Mouse (Mus musculus) mesoderm, embryonic 11.5 days (tissue): Measurements from ENCODE around the gene Btk.
A peak's percentile ranks its signal among the peaks of the same experiment; 100 is the strongest.

Source experiments
- DNase-seq: peaks from one replicate; pipeline ENCODE4 v3.0.0-alpha.2; 2012; ENCODE audit warnings: low read depth, low spot score

The Btk gene

DNA sequence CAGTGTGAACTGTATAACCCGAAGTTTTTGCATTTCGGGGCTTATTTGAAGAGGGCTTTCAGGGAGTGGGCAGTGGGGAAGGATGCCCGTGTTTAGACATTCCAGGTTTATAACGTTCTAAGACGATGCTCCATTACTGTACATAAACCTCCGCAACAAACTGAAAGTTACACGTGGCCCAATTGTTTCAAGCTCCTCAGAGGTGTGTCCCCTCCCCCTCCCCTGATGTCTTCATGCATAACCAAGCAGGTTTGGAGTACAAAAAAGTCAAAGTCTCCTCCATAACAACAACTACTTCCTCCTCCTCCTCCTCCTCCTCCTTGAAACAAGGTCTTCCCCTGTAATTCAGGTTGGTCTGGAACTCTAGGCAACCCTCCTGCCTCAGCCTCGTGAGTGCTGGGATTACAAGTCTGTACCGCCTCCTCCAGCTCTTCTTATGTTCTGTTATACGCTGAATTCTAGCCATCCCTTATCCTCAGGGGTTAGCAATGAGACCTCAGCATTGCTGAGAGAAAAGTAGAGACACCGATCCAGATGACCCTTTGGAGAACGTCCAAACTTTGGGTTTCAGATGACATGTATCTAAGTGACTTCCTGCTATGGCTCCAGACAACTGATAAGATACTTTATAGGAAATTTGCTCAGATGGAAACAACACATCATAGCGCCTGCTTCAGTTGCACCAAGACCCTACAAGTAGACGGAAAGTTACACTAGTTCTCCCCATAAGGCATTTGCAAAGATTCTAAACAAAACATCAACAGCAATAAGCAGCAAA lies 2.7 kb downstream of the Btk start:
- DNase-seq, result no peak

DNA sequence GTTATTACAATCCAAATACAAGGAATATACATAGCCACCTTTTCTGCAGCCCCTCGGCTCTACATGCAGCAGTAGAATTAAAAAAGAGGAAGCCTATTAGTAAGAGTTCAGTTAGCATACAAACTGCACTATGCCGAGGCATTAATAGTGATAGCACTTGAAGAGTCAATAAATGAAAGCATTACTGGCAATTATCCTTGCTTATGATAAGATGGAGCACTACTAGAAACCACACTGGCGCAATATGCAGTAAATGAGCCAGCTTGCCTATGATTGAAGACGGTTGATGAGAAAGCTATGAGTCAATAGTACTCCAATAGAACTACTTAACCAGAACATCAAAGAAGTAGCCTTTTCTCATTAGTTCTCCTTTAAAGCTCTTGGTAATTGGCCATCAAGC lies 5.5 kb downstream of the Btk start:
- no peak for DNase-seq

DNA sequence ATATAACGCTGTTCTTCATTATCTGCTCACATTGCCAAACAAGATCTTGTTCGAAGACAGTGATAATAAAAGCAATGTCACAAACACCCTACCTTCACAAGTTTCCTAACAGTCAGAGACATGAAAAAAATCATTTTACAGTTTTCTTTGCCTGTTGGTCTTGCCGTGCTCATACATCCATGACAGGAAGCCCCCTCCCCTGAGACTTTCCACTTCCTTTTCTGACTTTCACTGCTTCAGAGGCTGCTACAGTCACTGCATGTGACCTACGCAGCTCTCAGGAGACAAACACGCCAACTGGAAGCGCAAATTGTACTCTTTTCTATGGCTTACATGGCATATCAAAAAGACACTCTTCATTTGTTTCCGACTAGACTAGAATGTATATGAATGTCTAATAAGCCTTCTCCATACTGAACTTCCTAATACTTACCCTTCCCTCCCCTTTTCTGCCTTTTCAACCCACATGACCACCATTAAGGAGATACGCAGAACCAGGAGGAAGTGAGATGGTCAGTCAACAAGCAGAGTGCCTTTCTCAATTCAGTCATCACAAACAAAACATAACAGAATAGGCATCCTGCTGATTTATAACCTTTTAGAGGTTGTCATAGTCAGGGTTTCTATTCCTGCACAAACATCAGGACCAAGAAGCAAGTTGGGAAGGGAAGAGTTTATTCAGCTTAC lies 16.7 kb downstream of the Btk start:
- DNase-seq, result no peak

DNA sequence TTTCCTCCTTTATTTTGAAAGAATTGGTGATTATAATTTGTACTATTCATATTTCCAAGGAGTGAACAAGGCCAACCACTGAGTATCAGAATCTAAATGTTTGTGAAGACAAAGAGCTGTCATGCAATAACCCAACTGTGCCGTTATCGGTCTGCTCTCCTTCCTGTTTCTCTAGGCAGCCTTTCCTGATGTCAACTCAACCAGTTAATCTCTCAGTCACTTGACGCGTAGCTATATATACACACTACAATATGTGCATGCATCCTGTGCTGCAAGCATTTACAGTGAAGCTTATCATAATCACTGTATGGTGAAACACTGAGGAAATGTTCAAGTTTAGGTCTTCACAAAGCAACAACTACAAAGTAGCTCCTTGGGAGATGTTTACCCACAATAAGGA lies 19.0 kb downstream of the Btk start:
- no peak for DNase-seq

DNA sequence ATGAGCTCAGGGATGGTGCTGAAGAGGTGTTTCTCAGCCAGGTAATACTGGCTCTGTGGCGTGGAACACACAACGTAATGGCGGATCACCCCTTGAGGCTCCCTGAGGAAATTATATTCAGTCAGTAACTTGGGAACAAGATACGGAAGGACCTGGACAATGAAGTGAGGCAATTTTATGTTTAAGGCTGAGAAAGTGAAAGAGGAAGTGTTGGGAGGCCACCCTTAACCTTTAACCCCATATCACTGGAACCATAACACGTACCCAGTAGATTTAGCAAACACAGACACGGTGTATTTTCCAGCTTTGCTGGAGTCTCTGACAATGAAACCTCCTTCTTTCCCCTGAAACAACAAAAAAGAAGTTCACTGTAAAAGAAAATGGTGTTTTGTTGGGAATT lies 28.9 kb downstream of the Btk start:
- DNase-seq, result no peak

DNA sequence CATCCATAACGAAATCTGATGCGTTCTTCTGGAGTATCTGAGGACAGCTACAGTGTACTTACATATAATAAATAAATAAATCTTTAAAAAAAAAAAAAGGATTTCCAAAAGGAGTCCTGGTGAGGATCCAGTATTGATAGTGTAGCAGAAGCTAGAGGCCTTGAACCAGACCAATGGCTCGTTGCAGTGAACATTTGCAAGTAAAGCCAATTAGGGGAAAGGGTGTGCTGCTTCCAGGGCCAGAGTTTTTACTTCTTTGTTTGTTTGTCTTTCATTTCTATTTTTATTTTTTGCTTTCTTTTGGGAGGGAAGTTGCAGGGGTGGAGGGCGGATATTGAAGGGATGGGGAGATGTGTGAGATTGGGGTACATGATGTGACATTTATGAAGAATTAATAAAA lies 30.0 kb downstream of the Btk start:
- DNase-seq, result no peak

DNA sequence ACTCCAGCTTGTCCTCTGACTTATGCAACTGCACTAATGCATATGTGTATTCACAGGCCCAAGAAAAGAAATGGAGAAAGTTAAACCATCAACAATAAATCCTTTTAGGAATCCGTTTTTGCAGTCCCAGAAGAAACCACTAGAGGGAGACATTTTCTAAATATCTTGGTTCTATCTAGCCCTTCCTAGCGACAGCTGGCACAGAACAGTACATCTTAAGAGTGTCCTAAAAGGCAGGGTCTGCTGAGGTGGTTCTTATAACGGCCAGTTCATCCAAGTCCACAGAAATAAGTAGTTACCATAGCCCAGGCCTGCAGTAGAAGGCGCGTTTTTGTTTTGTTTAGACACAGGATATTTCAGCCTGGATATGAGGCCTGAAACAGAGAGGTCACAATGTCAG lies 32.5 kb downstream of the Btk start:
- peak; percentile 64 for DNase-seq

DNA sequence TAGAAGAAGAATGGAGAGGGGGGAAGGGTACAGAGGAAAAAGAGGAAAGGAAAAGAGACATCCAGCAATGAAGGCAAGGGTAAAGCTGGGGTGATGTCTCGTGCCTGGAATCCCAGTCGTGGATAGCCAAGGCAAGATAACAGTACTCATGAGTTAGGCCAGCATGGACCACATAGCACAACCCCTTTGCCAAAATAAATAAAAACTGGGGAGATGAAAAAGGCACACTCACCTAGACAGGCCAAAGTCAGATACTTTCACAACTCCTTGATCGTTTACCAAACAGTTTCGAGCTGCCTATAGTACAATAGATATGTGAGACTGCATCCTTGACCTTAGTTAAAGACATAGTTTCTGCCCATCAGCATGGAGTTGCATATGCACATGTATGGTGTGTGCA lies 36.0 kb downstream of the Btk start:
- no peak for DNase-seq

DNA sequence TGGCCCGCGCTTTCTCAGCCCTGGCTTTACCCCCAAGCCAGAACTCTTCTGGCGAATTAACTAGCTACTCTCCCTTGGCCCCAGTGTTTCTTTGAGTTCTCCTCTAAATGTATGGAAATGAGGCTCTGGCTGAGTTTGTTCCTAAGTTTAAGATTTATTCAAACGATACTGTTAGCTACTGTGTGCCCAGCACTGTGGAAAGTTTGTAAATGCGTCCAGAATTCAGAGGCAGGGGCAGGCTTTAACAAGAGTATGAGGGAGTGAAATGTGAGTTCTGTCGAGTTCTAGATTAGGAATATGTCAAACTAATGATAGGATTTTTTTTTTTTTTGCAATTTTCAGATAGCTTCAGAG lies 41.4 kb downstream of the Btk start:
- DNase-seq, result no peak

DNA sequence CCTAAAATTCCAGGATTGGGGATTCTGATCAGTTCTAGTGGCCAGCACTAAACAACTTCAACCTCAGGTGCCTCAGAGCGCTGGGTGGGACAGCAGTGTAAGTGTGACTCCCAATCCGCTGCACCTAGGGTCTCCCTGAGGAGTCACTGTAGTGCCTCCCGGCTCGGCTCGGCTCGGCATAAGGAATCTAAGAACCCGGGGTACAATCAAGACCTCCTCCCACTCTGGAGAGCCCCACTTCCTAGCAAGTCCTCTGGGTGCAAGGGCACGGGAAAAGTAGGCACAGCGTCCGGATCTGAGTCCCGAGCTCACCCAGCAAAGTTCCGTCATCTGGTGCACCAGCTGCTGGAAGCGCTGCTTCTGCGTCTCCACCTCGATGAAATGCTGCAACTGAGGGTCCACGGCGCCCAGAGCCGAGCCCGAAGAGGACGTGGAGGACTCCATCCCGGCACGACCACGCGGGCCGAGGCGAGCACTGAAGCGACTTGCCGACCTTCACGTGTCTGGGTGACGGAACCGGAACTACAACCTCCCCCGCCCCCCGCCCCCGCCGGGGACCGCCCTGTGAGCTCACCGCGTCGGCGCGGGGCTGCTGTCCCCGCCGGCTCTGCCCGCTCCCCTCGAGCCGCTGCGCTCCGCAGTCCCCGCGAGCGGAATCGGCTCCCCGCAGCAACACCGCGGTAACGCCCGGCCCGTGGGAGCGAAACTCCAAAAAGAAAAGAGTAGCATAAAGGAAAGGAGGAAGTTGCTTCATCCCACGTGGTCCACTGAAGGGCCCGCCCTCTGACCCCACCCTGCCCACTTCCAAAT lies 42.0 kb downstream of the Btk start, which contains the start of gene Timm8a1:
Timm8a1 (minus strand) TSS at position 721 of the 810 bp plus-strand sequence.
- peak; percentile 51 for DNase-seq

DNA sequence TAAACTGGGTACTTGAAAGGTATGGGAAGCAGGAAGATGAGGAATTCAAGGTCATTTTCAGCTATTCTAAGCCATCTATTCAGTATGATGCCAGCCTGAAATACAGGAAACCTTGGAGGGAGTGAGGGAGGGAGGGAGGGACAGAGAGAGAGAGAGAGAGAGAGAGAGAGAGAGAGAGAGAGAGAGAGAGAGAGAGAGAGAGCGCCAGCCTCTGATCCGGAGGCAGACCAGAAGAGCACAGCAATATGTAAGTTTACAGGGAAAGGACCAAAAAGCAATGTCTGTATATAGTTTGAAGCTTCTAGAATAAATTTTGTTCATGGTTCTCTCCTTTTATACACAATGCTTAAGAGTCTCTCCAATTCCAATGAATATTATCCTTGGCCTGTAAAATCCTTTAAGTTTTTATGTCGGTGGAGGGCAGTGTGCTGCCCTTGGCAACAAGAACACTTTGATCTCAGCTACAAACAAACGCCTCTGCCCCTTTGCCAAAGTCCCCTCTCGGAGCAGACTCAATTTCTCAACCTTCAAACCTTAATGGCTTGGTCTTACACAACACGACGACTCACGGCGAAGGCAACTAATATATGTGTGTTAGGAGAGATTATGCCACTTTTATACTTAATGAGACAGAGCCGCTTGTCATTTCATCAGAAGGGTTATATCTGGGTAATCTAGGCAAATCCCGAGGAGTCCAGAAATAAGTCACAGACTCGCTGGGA lies 42.8 kb downstream of the Btk start:
- peak; percentile 5 for DNase-seq

DNA sequence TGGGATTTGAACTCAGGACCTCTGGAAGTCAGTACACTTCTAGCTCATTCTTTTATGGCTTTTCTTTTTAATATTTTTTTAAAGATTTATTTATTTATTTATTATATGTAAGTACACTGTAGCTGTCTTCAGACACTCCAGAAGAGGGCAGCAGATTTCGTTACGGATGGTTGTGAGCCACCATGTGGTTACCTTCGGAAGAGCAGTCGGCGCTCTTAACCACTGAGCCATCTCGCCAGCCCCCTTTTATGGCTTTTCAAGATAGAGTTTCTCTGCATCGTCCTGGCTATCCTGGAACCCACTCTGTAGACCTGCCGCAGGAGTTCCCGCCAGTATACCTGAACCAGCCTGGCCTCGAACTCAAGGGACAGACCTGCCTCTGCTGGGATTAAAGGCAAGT lies 43.6 kb downstream of the Btk start:
- DNase-seq, result peak; percentile 1

DNA sequence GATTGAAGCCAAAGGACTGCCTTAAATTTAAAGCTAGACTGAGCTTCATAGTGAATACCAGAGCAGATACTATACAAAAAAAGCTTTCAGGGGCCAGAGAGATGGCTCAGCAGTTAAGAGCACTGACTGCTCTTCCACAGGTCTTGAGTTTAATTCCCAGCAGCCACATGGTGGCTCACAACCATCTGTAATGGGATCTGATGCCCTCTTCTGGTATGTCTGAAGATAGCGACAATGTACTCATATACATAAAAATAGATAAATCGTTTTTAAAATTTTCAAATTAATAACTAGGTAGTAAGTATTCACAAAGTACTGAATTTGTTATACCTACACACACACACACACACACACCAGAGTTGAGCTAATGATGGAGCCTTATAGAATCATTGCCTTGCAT lies 50.0 kb downstream of the Btk start:
- DNase-seq, result no peak

DNA sequence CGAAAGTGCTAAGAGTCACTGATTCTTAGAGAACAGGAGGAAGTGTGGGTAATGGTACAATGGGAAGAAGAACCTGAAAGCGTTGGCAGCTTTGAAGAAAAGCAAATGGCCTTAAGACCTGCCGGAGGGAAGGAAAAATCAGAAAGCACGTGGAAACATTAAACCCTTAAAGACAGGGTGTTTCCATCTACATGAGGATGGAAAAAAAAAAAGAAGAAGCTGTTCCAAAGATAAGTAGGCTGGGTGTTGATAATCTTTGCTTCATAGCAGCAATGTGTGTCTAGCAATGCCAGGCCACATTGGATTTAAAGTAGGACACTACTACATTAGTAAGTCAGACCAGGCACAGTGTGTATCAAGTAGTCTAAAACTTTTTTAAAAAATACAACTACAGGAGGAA lies 58.1 kb downstream of the Btk start:
- no peak for DNase-seq

DNA sequence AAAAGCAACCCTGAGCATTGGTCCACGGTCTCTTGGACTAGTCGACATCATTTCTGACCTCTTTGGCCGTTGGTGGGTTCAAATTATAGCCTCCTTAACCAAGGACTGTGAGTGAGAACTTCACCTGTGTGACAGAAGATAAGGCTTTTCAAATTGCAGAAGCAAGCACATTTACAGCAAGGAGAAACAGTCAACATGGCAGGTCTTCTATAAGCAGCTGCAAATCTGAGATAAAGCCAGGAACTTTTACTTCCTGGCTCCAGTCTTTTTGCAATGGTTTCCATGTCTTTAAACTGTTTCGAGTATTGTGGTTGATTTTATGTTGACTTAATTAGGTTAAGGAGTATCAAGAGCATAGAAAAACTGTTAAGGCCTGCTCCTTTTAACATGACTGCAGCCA lies 59.6 kb downstream of the Btk start:
- DNase-seq, result no peak

DNA sequence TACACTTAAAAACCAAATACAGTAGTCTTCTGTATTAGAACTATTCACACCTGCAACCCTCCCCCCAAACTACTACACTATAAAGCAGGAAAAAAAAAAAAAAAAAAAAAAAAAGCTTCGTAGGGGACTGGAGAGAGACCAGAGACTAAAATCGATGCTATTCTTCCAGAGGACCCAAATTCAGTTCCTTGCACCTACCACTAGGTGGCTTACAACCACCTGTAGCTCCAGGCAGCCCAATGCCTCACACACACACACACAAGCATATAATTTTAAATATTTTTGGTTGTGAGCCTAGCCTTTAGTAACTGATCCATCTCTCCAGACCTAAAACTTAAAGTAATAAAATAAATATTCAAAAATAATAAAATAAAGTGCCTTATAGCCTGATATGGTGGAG lies 73.9 kb downstream of the Btk start:
- peak; percentile 2 for DNase-seq

DNA sequence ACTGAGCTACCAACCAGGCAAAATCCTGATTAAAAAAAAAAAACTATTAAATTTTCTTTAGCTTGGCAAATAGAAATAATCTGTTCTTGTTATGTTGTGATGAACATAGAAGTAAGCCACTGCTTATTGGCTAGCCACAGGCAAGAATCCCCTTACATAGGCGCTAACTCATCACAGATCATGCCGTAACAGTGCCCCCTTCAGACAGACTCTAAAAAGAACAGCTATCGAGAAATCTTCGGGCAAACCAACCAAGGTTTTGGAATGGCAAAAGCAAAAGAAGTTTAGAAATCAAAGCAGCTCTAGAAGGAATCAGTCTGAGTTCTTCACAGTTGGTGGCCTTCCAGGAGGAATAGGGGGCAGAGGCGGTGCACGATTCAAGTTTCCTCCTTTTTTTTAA lies 75.4 kb downstream of the Btk start:
- DNase-seq, result no peak

DNA sequence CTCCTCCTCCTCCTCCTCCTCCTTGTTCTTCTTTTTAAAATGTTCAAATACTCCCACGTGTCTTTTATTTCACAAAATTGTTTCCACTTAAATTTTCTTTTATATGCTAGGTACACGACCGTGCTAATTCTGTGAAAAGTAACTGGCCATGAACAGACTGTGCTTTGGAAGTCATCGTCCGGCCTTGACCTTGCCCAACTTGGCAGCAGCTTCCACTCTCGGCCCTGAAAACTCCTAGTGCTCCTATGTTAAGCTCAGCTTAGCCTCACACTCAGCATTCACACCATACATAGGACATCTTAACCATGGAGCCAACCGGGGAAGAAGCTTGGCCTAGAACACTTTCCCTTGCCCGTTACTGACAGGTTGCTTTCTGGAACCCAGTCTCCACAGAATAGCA lies 82.7 kb downstream of the Btk start:
- DNase-seq, result no peak
